Mouse (Mus musculus) hindlimb bud, embryonic 11.5 days (tissue): ENCODE results near the gene Itpripl2.

ENCODE experiments used
- DNase-seq: peaks from one replicate; pipeline ENCODE4 v3.0.0-alpha.2; 2012; ENCODE audit warnings: low read depth, low spot score; ENCODE audit errors: extremely low spot score

Gene Itpripl2

GRCm38 (mm10) chr7:118488060-118488664, 3.6 kb downstream of the Itpripl2 start:
- no peak for DNase-seq

DNA sequence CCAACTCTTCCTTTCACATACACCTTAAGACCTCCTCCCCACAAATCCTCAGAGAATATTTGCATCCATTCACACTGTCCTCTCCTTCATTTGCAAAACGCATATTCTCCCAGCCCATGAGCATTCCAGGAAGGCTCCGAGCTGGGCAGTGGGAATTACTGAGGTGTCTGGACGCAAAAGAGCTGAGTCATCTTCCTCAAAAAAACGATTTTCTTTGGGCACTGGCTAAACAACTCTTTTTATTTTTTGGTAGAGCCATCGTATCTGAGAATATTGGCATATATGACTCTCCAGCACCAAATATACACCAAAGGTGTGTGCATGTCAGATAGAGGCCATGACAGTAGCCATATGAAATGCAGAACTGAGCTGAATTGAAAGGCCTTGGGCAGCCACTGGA, 4.9 kb downstream of the Itpripl2 start:
- DNase-seq: no peak

DNA sequence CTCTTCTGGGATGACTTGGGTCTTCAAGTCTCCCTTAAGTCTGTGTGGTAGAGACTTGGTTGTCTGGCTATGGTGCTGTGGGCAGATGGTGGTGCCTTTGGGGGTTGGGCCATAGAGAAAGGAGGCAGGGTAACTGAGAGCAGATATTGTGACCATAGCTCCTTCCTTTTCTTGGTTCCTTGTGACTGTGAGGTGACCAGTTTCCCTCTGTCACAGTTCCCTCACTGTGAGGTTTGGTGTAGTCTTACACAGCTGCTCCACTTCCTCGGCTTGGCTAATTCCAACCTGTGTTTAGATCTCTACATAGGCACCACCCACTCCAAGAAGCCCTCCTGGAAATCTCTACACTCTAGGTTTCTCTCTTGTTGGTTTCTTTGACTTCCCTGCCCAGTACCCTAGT, 7.8 kb downstream of the Itpripl2 start:
- DNase-seq: no peak

GRCm38 (mm10) chr7:118482001-118482400, 9.8 kb downstream of the Itpripl2 start:
- DNase-seq: no peak

DNA sequence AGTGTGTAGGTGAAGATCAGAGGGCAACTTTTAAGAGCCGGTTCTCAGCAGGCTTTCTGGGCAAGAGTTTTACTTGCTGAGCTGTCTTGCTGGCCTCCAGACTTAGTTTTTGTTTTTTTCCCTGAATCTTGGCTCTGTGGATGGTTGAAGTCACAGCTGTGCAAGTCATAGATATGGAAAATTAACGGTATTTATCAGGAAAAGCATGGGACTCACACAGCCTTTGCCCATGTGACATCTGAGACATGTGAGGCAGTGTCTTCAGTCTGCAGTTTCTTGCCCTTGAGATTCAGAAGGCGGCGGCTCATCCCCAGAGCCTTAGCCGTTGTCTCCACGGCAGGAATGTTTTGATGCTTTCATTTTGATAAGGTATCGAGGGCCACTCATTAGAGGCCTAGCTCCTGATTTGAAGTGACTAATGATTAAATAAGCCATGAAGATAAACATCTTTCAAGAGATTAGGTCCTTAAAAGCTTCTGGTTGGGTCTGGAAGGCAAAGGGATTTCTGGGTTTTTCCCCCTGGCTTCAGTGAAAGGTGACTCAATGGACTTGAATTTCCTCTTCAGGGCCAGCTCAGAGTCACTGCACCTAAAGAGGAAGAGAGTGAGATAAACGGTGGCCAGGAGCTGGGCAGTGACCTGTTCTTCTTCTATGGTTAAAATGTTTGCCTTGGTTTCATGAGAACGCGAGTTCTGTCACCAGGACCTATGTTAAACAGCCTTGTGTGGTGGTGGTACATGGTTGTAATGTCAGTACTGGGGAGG, 10.5 kb downstream of the Itpripl2 start:
- no peak for DNase-seq

DNA sequence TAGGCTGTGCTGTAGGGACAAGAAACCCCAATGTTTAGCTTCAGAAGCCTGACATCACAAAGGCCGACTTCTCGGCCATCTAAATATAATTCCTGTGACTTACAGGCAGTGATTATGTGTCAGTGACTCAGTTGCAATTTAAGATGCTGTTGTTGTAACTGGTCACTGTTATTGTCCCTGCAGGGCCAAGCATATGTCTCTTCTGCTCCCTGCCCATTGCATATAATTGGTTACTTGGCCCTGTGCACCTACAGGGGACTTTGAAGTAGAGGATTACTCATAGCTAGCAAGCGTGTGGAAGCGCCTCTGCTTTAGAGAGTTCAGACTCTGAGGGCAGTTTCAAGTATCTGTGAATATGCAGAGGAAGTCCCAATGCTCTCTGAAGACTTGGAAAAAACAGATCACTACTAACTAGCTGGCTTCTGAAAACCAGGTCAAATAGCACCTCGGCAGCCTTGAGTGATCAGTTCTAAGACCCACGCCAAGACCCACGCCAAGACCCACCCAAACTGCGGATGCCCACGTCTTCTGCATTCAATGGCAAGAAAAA, 11.5 kb downstream of the Itpripl2 start:
- DNase-seq: no peak

DNA sequence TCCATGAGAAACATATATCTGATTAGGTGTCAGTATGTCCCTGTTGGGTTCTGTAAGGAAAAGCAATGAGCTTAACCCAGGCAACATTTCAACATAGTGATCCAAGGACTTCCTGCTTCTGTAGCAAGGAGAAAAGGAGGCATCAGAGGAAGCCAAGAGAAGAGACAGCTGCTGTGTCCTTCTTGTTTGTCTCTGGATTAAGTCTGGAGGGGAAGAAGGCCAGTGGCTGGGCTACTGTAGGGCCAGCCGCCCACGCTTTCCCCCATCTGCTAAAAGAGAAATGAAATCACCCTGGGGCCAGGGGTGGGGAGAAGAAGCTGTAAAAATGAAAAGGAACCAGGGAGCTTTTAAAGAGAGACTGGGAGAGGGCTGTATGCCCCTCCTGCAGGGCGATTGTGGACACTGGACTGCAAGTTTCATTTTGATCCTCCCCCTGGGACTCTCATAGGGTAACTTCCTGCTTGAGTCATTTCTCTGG, 12.9 kb downstream of the Itpripl2 start:
- no peak for DNase-seq

GRCm38 (mm10) chr7:118476428-118476827, 15.3 kb downstream of the Itpripl2 start:
- no peak for DNase-seq

DNA sequence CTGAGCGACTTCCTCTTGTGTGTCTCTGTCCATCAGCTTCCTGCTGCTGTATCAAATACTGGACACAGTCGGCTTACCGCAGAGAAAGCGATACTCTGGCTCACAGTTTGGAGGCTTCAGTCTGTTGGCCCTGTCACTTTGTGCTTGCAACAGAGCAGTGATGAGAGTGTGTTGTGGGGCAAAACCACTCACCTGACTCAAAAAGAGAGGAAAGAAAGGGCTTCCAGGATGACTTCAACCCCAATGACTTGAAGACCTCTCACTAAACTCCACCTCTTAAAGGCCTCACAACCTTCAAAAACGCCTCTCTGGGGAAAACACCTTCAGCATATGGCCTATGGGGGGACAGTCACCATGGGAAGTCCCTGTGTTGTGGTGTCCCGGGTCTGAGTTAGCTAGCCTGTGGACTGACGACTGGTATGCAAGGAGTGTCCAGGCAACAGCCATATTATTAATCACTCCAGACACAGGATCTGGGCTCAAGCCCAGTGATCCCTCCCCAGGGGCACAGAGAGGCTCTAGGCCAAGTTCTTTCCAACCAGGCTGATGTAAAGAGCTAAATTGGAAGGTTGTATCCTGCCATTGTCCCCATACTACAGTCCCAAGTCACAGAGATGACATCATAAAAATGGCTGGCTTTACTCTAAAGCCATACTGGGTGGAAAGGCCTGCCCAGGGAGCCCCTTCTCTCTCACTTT, 16.6 kb downstream of the Itpripl2 start:
- no peak for DNase-seq

GRCm38 (mm10) chr7:118472886-118473285, 18.9 kb downstream of the Itpripl2 start:
- no peak for DNase-seq

DNA sequence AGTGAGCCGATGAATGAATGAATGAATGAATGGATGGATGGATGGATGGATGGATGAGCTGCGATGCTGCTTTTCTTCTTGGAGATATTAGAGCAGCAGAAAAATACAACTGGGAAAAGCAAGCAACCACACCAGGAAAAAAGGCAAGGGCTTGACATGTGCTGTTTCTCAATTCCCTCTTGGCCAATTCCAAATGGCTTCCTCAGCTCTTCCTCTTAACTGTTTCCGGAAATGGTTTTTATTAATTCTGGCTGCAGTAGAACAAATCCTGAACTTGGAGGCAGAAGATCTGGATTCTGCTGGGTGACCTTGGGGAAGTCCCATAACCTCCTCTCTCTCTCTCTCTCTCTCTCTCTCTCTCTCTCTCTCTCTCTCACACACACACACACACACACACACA, 23.7 kb downstream of the Itpripl2 start:
- DNase-seq: no peak

DNA sequence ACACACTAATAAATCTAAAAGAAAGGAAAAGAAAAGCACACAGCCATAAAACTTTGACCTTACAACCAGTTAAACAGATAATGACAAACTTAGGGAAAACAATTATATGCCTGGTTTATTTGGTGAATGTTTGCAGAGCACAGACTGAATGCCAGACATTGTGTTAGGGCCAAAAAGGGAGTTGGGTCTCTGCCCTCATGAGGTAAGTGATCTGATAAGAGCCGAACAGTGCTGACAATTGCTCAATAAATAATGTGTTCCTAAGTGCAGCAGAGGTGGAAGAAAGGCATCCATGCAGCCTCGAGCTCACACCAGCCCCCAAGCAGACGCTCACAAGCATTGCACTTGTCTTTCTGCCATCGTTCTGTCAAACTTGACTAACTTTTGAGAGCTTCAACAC, 27.3 kb downstream of the Itpripl2 start:
- no peak for DNase-seq

- DNase-seq: no peak
Observed at GRCm38 (mm10) chr7:118462818-118463762, 28.7 kb downstream of the Itpripl2 start.

DNA sequence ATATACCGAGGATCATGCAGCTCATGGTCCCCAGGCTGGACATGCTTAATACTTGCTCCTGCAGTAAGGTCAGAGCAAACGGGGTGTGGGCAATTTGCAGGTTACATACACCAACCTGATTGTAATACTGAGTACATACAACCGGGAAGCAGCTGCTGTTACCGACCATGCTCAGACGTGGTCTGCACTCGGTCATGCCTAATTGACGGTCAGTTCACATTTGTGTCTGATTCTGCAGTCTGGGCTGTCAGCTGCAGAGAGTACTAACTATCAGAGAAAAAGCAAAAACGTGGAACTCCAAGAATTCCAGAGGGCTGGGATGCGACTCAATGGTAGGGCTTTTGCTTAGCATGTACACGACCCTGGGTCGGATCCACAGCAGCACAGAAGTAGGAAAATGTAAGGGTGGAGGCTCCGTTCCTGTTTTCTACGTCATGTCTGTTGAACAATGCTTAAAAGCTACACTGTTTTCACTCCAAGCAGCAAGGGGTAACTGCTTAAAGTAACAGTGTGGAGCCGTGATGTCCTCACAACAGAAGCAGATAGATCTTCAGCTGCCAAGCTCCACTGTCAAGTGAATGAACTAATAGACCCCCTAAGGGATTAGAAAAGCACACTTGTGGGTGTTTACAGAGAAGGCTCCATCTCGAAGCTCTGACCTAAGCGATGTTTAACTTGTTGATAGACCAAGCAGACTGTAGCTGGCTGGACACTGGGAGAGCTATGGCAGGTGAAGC, 30.2 kb downstream of the Itpripl2 start:
- DNase-seq: no peak

GRCm38 (mm10) chr7:118453722-118454121, 38.1 kb downstream of the Itpripl2 start:
- no peak for DNase-seq

DNA sequence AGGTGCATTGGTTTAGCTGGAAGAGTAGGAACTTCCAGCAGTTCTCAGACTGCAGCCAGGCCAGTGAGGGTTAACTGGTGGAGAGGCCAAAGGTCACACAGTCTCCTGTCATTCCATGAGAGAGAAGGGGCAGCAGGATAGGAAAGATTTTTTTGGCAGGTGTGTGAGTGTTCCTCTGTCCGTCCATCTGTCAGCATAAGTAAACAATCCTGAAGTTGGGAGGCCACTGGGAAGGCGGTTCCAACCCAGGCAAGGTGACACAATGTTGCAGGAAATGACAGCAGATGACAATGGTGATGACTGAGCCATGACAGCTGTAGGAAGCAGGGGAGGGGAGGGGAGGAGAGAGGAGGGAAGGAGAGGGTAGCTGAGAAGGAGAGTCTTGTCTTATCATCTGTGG, 38.8 kb downstream of the Itpripl2 start:
- no peak for DNase-seq

DNA sequence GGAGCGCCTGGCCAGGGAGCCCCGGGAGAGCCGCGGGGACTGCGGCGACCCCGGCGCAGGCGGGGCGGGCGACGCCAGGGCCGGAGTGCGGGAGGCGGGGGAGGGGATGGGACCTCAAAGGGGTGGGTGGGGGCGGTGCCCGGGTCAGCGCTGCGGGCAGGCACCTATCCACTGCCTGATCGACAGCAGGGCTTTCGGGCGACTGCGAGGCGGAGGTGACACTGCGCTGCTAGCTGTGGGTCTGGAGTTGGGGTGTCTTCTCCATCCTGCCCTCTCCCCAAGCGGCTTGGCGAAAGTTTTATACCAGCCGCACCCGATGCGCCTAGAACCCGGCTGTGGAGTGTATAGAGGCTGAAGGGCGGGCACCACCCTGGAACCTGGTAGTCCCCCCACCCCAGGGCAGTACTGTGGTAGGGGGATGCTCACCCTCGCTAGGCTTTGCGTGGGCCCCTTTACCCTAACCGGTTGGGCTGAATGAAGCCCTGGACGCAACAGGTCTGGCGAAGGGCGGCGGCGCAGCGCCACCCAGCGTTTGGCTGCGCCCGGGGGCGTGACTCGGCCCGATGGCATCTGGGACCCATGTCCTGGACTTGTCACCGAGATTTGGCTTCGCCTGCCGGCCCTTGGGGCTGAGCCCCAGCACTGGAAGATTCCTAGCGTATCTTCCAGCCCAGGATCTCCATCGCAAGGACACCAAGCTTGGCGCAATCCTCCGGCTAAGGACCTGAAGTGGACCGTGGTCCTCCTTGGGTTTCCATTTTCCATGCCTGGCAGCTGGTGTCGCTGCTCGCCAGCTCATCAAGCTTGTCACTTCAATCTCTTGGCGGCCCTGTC, 43.4 kb downstream of the Itpripl2 start, which contains the start of gene Syt17:
Syt17 (minus strand) TSS at position 89 of the 834 bp plus-strand sequence.
- no peak for DNase-seq

- no peak for DNase-seq
Observed at GRCm38 (mm10) chr7:118447291-118448133, 44.3 kb downstream of the Itpripl2 start.
